Mouse (Mus musculus) heart, embryonic 10.5 days (tissue): ENCODE data around the gene Psen1. TPM values are rescaled to one million over a fixed set of nuclear protein-coding genes. Genes with fewer than 3 reads are reported as not detected.

Experiments
- DNase-seq: peaks from one replicate; pipeline ENCODE4 v3.0.0-alpha.2; 2017; ENCODE audit warnings: low spot score
- H3K27ac ChIP-seq: fragments of 300-500 bp; sonication (generic); 2 replicates; pipeline ENCODE4 v1.5.1; 2016; ENCODE audit warnings: mild to moderate bottlenecking
- H3K27me3 ChIP-seq: fragments of 300-500 bp; sonication (generic); 2 replicates; pipeline ENCODE4 v1.6.1; 2016; ENCODE audit warnings: mild to moderate bottlenecking; ENCODE audit not compliant: poor library complexity, insufficient read depth, severe bottlenecking
- H3K36me3 ChIP-seq: fragments of 300-500 bp; sonication (generic); 2 replicates; pipeline ENCODE4 v1.6.1; 2016; ENCODE audit warnings: mild to moderate bottlenecking, moderate library complexity
- H3K4me1 ChIP-seq: fragments of 300-500 bp; sonication (generic); 2 replicates; pipeline ENCODE4 v1.6.1; 2016; ENCODE audit warnings: mild to moderate bottlenecking
- H3K4me3 ChIP-seq: fragments of 300-500 bp; sonication (generic); 2 replicates; pipeline ENCODE4 v1.5.1; 2016; ENCODE audit warnings: mild to moderate bottlenecking, moderate library complexity
- H3K9me3 ChIP-seq: fragments of 300-500 bp; sonication (generic); 2 replicates; pipeline ENCODE4 v1.6.1; 2016; ENCODE audit warnings: mild to moderate bottlenecking, moderate library complexity
- WGBS: fragments of 180-500 bp; shearing (Covaris S2); methylation state at CpG from one replicate; pipeline ENCODE4 v1.1.7; 2016; 5-methylcytosine and 5-hydroxymethylcytosine counted together
- polyA plus RNA-seq: library from polyadenylated mRNA; unstranded; fragments of >200 nt; fragmentation: Nextera tagmentation; extraction: Ambion mirVana; gene quantifications from 2 replicates; pipeline ENCODE4 v1.2.1, GENCODE M21; 2016

Gene Psen1
- polyA plus RNA-seq, 1 experiment from 2014 or later: 60.4 TPM

DNA sequence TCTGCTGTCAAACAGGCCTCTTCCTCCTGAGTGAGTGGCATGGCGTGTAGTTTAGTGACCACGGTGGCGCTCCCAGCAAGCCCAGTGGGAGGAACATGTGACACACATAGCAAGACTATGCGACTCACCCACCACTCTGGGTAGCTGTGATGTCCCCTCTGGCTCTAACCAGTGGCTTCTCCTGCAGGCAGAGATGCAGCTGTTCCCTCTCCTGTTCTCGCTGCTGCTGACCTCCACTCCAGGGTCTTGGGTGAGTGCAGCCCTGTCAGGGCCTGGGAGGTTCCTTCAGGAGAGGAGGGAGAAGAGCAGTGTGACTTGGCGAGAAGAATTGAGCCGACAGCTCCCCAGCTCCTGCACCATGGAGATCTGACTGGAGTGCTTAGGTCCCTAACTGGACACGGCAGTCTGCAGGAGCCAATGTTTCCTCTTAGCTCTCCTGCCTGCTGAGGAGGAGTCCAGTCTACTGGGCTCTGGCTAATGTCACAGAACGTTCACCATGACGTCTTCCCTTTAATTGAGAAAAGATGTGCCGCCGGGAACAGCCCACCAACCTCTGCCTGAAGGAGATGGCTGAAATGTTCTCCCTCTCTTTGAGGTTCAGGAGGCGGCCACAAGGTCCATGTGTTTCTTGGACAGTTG lies 78.1 kb downstream of the Psen1 start:
- Histone ChIP-seq H3K27ac (0 out of 2 replicates have a peak overlapping the region, but pooled peaks have one; percentile 42), H3K27me3 (peaks cover 35% of the 10 kb centered on the region; the same call in 1 of the 2 replicates), H3K4me1 (peaks cover 63% of the 10 kb centered on the region), H3K36me3 (no peaks in the 10 kb centered on the region), H3K4me3 (no peak overlapping the region), H3K9me3 (no peaks in the 10 kb centered on the region)
- DNase-seq: no peak
- 61% methylated on average over 13 of the region's 13 CpGs for WGBS

- peaks cover 57% of the 10 kb centered on the region for H3K4me1 ChIP-seq
- 0 out of 2 replicates have a peak overlapping the region, but pooled peaks have one; percentile 25 for H3K27ac ChIP-seq
- no peak for DNase-seq
- H3K36me3 ChIP-seq: no peaks in the 10 kb centered on the region
- peaks cover 38% of the 10 kb centered on the region for H3K27me3 ChIP-seq
- no peak overlapping the region for H3K4me3 ChIP-seq
- no peaks in the 10 kb centered on the region for H3K9me3 ChIP-seq
- WGBS: 68% methylated on average over 9 of the region's 9 CpGs
These were observed 79.9 kb downstream of the Psen1 start for GRCm38 (mm10) chr12:83767833-83768232.

DNA sequence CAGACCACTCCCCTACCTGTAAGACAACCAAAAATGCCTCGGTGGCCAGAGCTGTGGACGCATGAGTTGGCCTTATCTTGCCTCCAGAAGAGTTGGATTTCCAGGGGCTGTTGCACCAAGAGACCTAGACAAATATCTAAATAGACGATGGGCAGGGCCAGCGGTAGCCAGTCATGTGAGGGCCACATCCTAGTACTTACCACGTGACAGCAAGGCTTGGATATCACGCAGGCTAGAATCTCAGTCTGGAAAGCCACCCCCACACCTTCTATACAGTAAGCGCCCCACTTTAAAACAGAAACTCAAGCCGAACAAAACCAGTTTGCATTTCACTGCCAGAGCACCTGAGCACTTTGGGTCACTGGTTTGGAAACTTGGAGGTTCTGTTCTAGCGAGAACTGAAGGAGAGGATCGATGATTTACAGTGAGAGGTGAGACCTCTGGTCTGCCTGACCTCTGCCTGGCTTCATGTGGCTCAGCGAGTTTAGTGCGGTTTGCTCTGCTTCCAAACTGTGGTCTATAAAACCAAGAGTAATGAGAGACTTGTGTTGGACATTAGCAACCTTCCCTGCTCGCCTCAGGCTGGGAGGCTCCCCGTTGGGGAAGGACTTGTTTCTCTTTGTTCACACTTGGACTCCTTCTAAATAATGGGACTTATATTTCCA lies 80.4 kb downstream of the Psen1 start:
- no peak for DNase-seq
- no peaks in the 10 kb centered on the region for H3K36me3 ChIP-seq
- no peak overlapping the region for H3K27ac ChIP-seq
- H3K4me1 ChIP-seq: peaks cover 52% of the 10 kb centered on the region
- no peak overlapping the region for H3K4me3 ChIP-seq
- H3K9me3 ChIP-seq: no peaks in the 10 kb centered on the region
- WGBS: 76% methylated on average over 14 of the region's 14 CpGs
- peaks cover 39% of the 10 kb centered on the region for H3K27me3 ChIP-seq

DNA sequence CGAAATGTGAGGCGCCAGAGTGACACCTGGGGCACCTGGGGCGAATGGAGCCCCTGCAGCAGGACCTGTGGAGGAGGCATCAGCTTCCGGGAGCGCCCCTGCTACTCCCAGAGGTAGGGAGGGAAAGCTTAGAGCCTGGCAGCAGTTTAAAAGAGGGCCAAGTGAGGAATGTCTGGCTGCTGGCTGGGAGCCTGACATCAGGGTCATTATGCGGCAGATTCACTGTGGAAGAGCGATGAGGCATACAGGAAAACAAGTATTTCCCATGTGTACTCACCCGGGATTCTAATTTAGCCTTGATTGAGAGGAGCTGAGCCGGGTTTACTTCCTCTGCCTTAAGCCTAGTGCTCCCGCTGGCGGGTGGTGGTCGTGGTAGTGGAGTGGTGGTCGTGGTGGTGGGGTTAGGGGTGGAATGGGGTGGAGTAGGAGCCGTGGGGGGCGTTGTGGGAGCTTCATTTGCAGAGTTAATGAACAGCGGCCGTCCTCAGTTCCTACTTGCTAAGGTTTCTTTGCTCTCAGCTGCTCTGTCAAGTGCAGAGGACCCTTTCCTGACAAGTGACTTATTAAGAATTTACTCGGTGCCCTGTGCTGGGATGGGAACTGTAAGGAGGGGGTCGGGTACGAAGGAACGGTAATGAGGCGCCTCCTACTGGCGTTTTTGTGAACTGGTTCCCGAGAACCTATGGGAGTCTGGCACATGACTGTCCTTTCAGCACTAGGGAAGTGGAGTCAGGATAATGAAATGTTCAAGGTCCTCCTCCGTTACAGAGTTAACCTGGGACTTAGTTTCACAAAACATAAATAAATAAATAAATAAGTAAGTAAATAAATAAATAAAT lies 82.7 kb downstream of the Psen1 start:
- Histone ChIP-seq H3K4me1 (peaks cover 34% of the 10 kb centered on the region), H3K4me3 (peak overlapping the region; percentile 50), H3K36me3 (no peaks in the 10 kb centered on the region), H3K9me3 (no peaks in the 10 kb centered on the region), H3K27ac (no peak overlapping the region), H3K27me3 (peaks cover 55% of the 10 kb centered on the region)
- 5% methylated on average over 25 of the region's 25 CpGs for WGBS
- DNase-seq: peak; percentile 88

DNA sequence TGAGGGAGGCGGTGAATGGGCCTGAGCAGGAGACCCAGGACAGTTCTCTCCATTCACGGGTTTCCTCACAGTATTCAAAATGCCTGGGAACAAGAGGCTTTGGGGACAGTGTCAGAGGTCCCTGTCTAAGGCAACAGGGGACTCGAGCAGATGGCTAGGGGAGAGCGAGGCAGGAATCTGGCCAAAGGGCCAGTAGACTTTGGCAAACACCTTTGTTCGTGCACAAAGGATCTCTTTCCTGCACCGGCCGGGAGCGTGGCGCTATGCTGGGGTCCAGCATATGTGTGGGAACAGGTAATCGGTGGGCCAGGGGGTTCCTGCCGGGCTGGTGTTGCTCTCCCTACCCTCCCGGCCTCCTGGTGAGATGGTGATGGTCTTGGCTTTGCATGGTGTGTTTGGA lies 87.7 kb downstream of the Psen1 start:
- Histone ChIP-seq H3K4me3 (no peak overlapping the region), H3K4me1 (peaks cover 7% of the 10 kb centered on the region), H3K9me3 (no peaks in the 10 kb centered on the region), H3K27ac (no peak overlapping the region), H3K36me3 (no peaks in the 10 kb centered on the region), H3K27me3 (peaks cover 48% of the 10 kb centered on the region)
- no peak for DNase-seq
- 69% methylated on average over 12 of the region's 12 CpGs for WGBS

GRCm38 (mm10) chr12:83776766-83777165 lies 88.8 kb downstream of the Psen1 start:
- H3K27ac ChIP-seq: no peak overlapping the region
- H3K4me1 ChIP-seq: peaks cover 4% of the 10 kb centered on the region
- no peak overlapping the region for H3K4me3 ChIP-seq
- no peaks in the 10 kb centered on the region for H3K36me3 ChIP-seq
- DNase-seq: no peak
- 88% methylated on average over 7 of the region's 7 CpGs for WGBS
- no peaks in the 10 kb centered on the region for H3K9me3 ChIP-seq
- H3K27me3 ChIP-seq: peaks cover 42% of the 10 kb centered on the region

- 88% methylated on average over 3 of the region's 3 CpGs for WGBS
- DNase-seq: no peak
These were observed 92.2 kb downstream of the Psen1 start for GRCm38 (mm10) chr12:83780181-83780580.

DNA sequence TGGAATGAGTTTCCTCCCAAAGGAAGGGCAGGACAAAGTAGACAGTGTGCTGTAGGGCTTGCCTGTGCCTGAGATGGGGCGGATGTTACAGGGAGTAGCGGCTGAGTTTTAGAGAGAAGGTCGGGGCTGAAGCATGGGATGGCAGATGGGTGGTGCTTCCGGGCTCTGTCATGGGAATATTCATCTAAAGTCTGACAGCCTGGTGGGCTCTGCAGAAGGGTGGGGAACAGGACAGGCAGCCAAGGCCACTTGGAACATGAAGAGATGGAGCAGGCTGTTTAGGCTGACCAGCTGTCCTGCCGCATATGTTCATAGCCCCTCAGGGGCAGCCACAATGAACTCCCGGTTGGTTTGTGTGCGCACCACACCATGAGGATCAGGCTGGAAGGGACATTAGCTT lies 93.3 kb downstream of the Psen1 start:
- Histone ChIP-seq H3K36me3 (no peaks in the 10 kb centered on the region), H3K9me3 (no peaks in the 10 kb centered on the region), H3K4me3 (no peak overlapping the region), H3K27me3 (peaks cover 8% of the 10 kb centered on the region), H3K4me1 (peaks cover 6% of the 10 kb centered on the region), H3K27ac (no peak overlapping the region)
- DNase-seq: no peak
- 78% methylated on average over 7 of the region's 7 CpGs for WGBS

More at GRCm38 (mm10) chr12:83780181-83780580, 92.2 kb downstream of the Psen1 start:
- H3K36me3 ChIP-seq: no peaks in the 10 kb centered on the region
- H3K4me1 ChIP-seq: peaks cover 6% of the 10 kb centered on the region
- H3K27me3 ChIP-seq: peaks cover 17% of the 10 kb centered on the region
- no peak overlapping the region for H3K27ac ChIP-seq
- no peaks in the 10 kb centered on the region for H3K9me3 ChIP-seq
- H3K4me3 ChIP-seq: no peak overlapping the region

- 68% methylated on average over 23 of the region's 23 CpGs for WGBS
- DNase-seq: no peak
- H3K4me3 ChIP-seq: no peak overlapping the region
- H3K27me3 ChIP-seq: peaks cover 6% of the 10 kb centered on the region
- no peaks in the 10 kb centered on the region for H3K36me3 ChIP-seq
- H3K9me3 ChIP-seq: no peaks in the 10 kb centered on the region
- peaks cover 6% of the 10 kb centered on the region for H3K4me1 ChIP-seq
- no peak overlapping the region for H3K27ac ChIP-seq
These were observed 93.8 kb downstream of the Psen1 start for GRCm38 (mm10) chr12:83781640-83782278.

DNA sequence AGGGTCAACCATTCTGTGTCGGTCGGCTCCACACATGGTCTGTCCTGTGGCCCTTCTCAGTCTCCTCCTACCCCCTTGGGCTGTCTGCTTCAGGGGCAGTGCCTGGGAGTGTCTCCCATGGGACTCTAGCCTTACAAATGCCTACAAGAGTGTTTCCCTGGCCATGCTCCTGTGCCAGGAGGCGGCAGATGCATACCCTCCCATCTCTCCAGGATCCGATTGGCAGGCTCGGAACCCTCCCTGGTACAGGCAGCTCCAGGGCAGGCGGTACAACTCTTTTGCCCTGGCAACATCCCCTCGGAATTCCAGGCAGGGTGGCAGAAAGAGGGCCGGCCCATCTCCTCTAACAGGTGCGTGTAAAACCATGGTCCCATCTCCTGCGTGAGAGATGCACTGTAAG lies 94.7 kb downstream of the Psen1 start:
- no peaks in the 10 kb centered on the region for H3K36me3 ChIP-seq
- WGBS: 83% methylated on average over 10 of the region's 10 CpGs
- H3K27ac ChIP-seq: no peak overlapping the region
- H3K27me3 ChIP-seq: no peaks in the 10 kb centered on the region; the same call in 1 of the 2 replicates
- H3K4me1 ChIP-seq: peaks cover 6% of the 10 kb centered on the region
- DNase-seq: no peak
- H3K9me3 ChIP-seq: no peaks in the 10 kb centered on the region
- H3K4me3 ChIP-seq: no peak overlapping the region
